Mouse (Mus musculus): ENCODE measurements around the gene Creb3l4.

DNA sequence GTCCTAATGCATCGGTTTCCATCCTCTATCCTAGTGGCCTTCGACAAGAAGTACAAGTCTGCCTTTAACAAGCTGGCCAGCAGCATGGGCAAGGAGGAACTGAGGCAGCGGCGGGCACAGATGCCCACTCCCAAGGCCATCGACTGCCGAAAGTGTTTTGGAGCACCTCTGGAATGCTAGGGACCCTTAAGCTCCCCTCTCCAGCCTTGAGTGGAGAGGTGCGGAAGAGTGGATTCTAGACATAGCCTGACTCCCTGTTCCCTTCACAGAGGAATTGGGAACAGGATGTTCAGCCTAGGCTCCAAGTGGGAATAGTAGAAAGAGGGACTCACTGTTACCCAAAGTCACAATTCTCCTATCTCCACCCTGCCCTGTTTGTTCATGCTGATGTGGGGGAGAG, 36.4 kb upstream of the Creb3l4 start:
- TF ChIP-seq CTCF (IDR thresholded peaks at IDR 0.05; ENCODE audit: low read depth, low read length), result no peak
- no peak for TF ChIP-seq EP300 (IDR thresholded peaks at IDR 0.05; ENCODE audit: insufficient read depth, low read depth, low read length)
